Mouse (Mus musculus): ENCODE measurements at regions not wholly inside any gene's neighbourhood (a gene's known extent, or its start where the extent isn't known, plus 50 kb on each side); places are given as distances from the start of the nearest gene placed in this dataset.

DNA sequence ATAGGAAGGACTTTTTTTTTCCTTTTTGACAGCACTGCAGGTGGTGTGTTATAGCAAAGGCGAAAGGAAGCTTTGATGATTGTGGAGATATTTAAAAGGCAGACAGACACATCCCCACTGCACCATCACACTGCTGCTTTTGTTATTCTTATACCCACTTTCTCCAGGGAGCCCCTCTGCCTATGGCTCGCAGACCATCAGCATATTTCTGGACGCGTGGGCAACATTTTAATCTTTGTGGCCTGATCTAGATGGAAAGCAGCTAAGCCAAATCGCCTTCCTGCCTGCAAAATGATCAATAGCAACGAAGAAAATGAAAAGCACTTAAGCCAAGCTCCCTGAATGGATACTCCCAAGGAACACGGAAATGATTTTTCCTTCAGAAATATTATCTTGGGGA lies 1054.0 kb downstream of the Synb start:
- Histone ChIP-seq H3K4me1 (ENCODE audit: control insufficient read depth, insufficient read depth, low read length) (no peaks in the 10 kb centered on the region), H3K27me3 (ENCODE audit: control insufficient read depth, insufficient read depth, low read length) (no peaks in the 10 kb centered on the region), H3K27ac (ENCODE audit: insufficient read depth, low read length) (no peak overlapping the region), H3K4me3 (replicated peaks; ENCODE audit: insufficient read depth, low read depth, low read length) (no peak overlapping the region)
- no peak for TF ChIP-seq CTCF (IDR thresholded peaks at IDR 0.05; ENCODE audit: borderline replicate concordance, insufficient read depth, low read depth, low read length)
- no peak for TF ChIP-seq POLR2A (IDR thresholded peaks at IDR 0.05; ENCODE audit: borderline replicate concordance, insufficient read depth, low read length)
- WGBS, result 44% methylated on average over 7 of the region's 7 CpGs
- DNase-seq, result no peak

DNA sequence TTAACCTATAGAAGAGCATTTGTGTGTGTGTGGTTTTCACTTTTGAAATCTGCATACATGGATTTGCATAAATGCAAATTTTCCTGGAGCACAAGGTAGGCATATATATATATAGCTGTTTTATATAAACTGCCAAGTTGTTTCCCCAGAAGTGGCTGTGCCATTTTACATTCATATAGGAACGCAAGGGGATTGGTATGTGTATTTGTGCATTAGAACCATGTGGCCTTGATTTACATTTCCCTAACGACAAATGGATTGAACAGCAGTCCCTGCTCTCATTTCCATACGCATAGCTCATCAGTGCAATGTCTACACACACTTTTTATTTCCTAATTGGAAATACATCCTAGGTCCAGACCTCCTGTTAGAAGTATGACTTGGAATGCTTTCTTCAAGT lies 1069.9 kb downstream of the Synb start:
- TF ChIP-seq POLR2A (IDR thresholded peaks at IDR 0.05; ENCODE audit: borderline replicate concordance, insufficient read depth, low read length) (no peak), CTCF (IDR thresholded peaks at IDR 0.05; ENCODE audit: borderline replicate concordance, insufficient read depth, low read depth, low read length) (no peak)
- Histone ChIP-seq H3K27ac (ENCODE audit: insufficient read depth, low read length) (no peak overlapping the region), H3K27me3 (ENCODE audit: control insufficient read depth, insufficient read depth, low read length) (no peaks in the 10 kb centered on the region), H3K4me1 (ENCODE audit: control insufficient read depth, insufficient read depth, low read length) (peaks cover 8% of the 10 kb centered on the region), H3K4me3 (replicated peaks; ENCODE audit: insufficient read depth, low read depth, low read length) (no peak overlapping the region)
- 82% methylated on average over 3 of the region's 3 CpGs for WGBS
- no peak for DNase-seq

DNA sequence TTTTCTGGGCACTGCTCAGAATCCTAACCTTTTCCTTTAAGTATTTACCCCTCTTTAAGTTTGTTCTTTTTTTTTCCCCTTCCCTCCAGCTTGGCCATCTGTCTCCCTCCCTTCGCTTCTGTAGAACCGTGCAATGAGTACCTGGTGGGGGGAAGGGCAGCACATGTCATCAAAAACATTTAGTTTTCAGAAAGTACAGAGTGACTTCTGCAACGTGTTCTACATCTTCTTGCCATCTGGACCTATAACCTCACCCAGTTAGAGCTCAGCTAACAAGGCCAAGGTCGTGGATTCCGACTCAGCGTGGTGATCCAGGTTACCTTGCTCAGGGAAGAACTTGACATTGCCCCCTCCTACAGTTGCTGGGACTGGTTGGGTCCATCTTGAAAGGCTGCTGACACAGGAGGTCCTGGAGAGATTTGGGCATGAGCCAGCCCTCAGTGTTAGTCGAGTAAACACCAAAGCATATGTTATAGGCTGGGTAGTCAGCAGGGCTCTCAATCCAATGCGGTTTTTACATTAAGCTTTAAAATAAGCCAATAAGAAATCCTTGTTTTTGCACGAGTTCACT lies 1075.0 kb downstream of the Synb start:
- Histone ChIP-seq H3K27me3 (ENCODE audit: control insufficient read depth, insufficient read depth, low read length) (no peaks in the 10 kb centered on the region), H3K27ac (ENCODE audit: insufficient read depth, low read length) (peak overlapping the region; percentile 70), H3K4me1 (ENCODE audit: control insufficient read depth, insufficient read depth, low read length) (peaks cover 16% of the 10 kb centered on the region), H3K4me3 (replicated peaks; ENCODE audit: insufficient read depth, low read depth, low read length) (no peak overlapping the region)
- WGBS, result 18% methylated on average over 9 of the region's 9 CpGs
- no peak for TF ChIP-seq POLR2A (IDR thresholded peaks at IDR 0.05; ENCODE audit: borderline replicate concordance, insufficient read depth, low read length)
- TF ChIP-seq CTCF (IDR thresholded peaks at IDR 0.05; ENCODE audit: borderline replicate concordance, insufficient read depth, low read depth, low read length), result no peak
- DNase-seq, result peak; percentile 75 to 80

DNA sequence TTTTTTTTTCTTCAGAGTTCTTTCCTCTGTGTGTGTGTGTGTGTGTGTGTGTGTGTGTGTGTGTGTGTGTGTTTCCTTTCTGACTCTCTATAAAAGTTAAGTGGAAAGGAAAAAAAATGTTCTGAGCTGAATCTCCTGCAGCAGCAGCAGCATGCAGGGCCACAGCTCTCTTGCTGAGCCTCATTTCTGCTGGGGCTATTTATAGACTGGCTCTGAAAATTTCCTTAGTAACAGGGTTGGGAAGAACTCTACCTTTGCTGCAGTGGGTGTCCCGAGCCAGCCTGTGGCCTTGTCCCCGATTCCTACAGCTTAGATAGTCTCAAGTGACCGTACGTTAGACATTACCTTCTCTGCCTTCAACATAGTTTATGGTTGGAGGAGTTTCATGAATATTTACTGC lies 1075.6 kb downstream of the Synb start:
- Histone ChIP-seq H3K4me1 (ENCODE audit: control insufficient read depth, insufficient read depth, low read length) (peaks cover 16% of the 10 kb centered on the region), H3K27me3 (ENCODE audit: control insufficient read depth, insufficient read depth, low read length) (no peaks in the 10 kb centered on the region), H3K27ac (ENCODE audit: insufficient read depth, low read length) (no peak overlapping the region; the same call in 1 of the 2 replicates), H3K4me3 (replicated peaks; ENCODE audit: insufficient read depth, low read depth, low read length) (no peak overlapping the region)
- DNase-seq, result peak; percentile 44 to 69
- 37% methylated on average over 4 of the region's 4 CpGs for WGBS
- no peak for TF ChIP-seq CTCF (IDR thresholded peaks at IDR 0.05; ENCODE audit: borderline replicate concordance, insufficient read depth, low read depth, low read length)
- TF ChIP-seq POLR2A (IDR thresholded peaks at IDR 0.05; ENCODE audit: borderline replicate concordance, insufficient read depth, low read length), result no peak

DNA sequence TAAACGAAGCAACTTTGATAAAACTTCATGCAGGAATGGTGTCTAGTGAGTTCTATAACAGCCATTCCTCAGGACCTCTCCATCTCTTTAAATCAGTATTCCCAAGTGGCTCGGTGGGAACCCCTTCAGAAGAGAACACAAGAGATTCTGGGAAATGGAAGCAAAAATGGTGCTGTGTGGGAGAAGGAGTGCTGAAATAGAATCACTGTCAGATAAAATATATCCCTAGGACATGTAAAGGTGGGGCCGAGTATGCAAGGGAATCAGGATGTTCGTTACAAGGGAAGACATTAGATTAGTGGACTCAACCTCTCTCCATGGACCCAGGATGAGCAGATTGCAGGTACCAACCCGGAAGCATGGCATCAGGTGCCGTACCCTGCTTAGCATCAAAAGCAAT lies 1076.1 kb downstream of the Synb start:
- TF ChIP-seq CTCF (IDR thresholded peaks at IDR 0.05; ENCODE audit: borderline replicate concordance, insufficient read depth, low read depth, low read length), result no peak
- TF ChIP-seq POLR2A (IDR thresholded peaks at IDR 0.05; ENCODE audit: borderline replicate concordance, insufficient read depth, low read length), result no peak
- DNase-seq, result no peak
- H3K27ac ChIP-seq (ENCODE audit: insufficient read depth, low read length), result peak overlapping the region; percentile 62; the same call in 1 of the 2 replicates

DNA sequence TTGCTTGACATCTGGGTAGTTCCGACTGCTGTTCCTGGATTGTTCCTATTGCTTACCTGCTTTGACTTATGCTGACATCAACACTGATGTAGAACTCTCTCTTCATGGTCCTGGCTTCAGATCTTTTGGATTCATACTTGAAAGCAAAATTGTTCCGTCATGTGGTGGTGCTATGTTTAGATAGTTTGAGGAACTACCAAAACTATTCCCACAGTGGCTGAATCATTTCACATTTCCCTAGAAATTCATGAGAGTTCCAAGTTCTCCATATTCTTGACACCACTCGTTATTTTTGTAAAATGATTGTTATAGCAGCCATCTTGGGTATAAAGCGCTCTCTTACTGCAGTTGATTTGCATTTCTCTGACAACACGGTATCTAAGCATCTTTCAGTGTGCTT lies 1080.2 kb downstream of the Synb start:
- Histone ChIP-seq H3K27ac (ENCODE audit: insufficient read depth, low read length) (no peak overlapping the region), H3K4me1 (ENCODE audit: control insufficient read depth, insufficient read depth, low read length) (peaks cover 6% of the 10 kb centered on the region), H3K27me3 (ENCODE audit: control insufficient read depth, insufficient read depth, low read length) (no peaks in the 10 kb centered on the region), H3K4me3 (replicated peaks; ENCODE audit: insufficient read depth, low read depth, low read length) (no peak overlapping the region)
- no peak for DNase-seq
- 95% methylated on average over 5 of the region's 5 CpGs for WGBS
- no peak for TF ChIP-seq POLR2A (IDR thresholded peaks at IDR 0.05; ENCODE audit: borderline replicate concordance, insufficient read depth, low read length)
- TF ChIP-seq CTCF (IDR thresholded peaks at IDR 0.05; ENCODE audit: borderline replicate concordance, insufficient read depth, low read depth, low read length), result no peak

More for the DNA sequence above, 1076.1 kb downstream of the Synb start:
- Histone ChIP-seq H3K4me1 (ENCODE audit: control insufficient read depth, insufficient read depth, low read length) (peaks cover 16% of the 10 kb centered on the region), H3K27me3 (ENCODE audit: control insufficient read depth, insufficient read depth, low read length) (no peaks in the 10 kb centered on the region), H3K4me3 (replicated peaks; ENCODE audit: insufficient read depth, low read depth, low read length) (no peak overlapping the region)
- 75% methylated on average over 6 of the region's 6 CpGs for WGBS

DNA sequence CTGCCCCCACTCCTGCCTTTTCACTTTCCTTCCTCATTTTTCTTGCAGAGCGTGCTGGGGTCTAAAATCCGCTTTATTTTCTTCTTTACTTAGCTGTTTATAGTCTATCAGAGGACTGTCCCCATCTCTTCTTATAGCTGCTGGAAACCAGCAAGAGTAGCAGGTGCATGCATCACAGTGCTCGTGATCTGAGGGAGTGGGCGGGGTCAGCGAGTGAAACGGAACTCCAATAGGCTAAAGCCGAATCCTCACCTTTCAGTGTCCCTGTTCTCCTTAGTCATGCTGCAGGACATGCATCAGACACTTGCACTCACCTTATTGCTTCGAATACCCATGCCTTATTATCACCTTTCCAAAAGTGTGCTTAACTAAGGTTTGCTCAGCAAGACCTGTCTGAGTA lies 1095.3 kb downstream of the Synb start:
- Histone ChIP-seq H3K27ac (ENCODE audit: insufficient read depth, low read length) (no peak overlapping the region), H3K27me3 (ENCODE audit: control insufficient read depth, insufficient read depth, low read length) (no peaks in the 10 kb centered on the region), H3K4me3 (replicated peaks; ENCODE audit: insufficient read depth, low read depth, low read length) (no peak overlapping the region), H3K4me1 (ENCODE audit: control insufficient read depth, insufficient read depth, low read length) (peaks cover 3% of the 10 kb centered on the region; the same call in 1 of the 2 replicates)
- peak; percentile 15 to 21 for DNase-seq
- TF ChIP-seq POLR2A (IDR thresholded peaks at IDR 0.05; ENCODE audit: borderline replicate concordance, insufficient read depth, low read length) (no peak), CTCF (IDR thresholded peaks at IDR 0.05; ENCODE audit: borderline replicate concordance, insufficient read depth, low read depth, low read length) (no peak)
- WGBS, result 14% methylated on average over 8 of the region's 8 CpGs

DNA sequence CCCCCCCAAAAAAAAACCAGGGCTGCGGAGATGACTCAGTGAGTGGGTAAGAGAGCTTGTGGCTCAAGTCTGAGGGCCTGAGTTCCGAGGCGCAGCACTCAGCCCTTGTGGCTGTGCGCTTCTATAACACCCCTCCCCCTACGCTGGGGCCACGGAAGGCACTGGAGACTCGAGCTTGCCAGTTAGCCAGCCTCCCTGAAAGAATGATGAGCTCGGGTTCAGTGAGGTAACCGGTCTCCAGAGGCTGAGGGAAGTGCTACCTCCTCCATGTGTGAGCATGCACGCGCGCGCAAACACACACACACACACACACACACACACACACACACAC lies 1096.7 kb downstream of the Synb start:
- peaks cover 3% of the 10 kb centered on the region; the same call in 1 of the 2 replicates for H3K4me1 ChIP-seq (ENCODE audit: control insufficient read depth, insufficient read depth, low read length)
- no peaks in the 10 kb centered on the region for H3K27me3 ChIP-seq (ENCODE audit: control insufficient read depth, insufficient read depth, low read length)
- no peak overlapping the region for H3K4me3 ChIP-seq (replicated peaks; ENCODE audit: insufficient read depth, low read depth, low read length)
- H3K27ac ChIP-seq (ENCODE audit: insufficient read depth, low read length), result no peak overlapping the region
- no peak for DNase-seq
- WGBS, result 36% methylated on average over 13 of the region's 13 CpGs
- TF ChIP-seq CTCF (IDR thresholded peaks at IDR 0.05; ENCODE audit: borderline replicate concordance, insufficient read depth, low read depth, low read length) (no peak), POLR2A (IDR thresholded peaks at IDR 0.05; ENCODE audit: borderline replicate concordance, insufficient read depth, low read length) (no peak)
